Mouse (Mus musculus): ENCODE measurements around the gene Acot11.
A peak's percentile ranks its signal among the peaks of the same experiment; 100 is the strongest.
"Not testable (repeated sequence)": the region's sequence is repeated elsewhere in the genome, so short reads cannot be mapped to it uniquely, and the experiment has no call there.

The Acot11 gene

GRCm38 (mm10) chr4:106776998-106777397 is 27.8 kb downstream of the Acot11 start:
- peak; percentile 71 to 72 for DNase-seq (ENCODE audit: low spot score in 2 of 2)

GRCm38 (mm10) chr4:106775767-106776166 is 29.0 kb downstream of the Acot11 start:
- DNase-seq (ENCODE audit: low spot score in 2 of 2) = not testable (repeated sequence)

GRCm38 (mm10) chr4:106772558-106772957 is 32.2 kb downstream of the Acot11 start:
- DNase-seq (ENCODE audit: low spot score in 2 of 2) = no peak

- DNase-seq (ENCODE audit: low spot score in 2 of 2) = no peak
Observed at GRCm38 (mm10) chr4:106769306-106769705, 35.5 kb downstream of the Acot11 start.

- DNase-seq (ENCODE audit: low spot score in 2 of 2) = no peak
Observed at GRCm38 (mm10) chr4:106764166-106764565, 40.6 kb downstream of the Acot11 start.

GRCm38 (mm10) chr4:106751726-106752125 is 53.1 kb downstream of the Acot11 start:
- DNase-seq (ENCODE audit: low spot score in 2 of 2) = no peak

- peak; percentile 67 to 85 for DNase-seq (ENCODE audit: low spot score in 2 of 2)
Observed at GRCm38 (mm10) chr4:106749699-106750098, 55.1 kb downstream of the Acot11 start.

- DNase-seq (ENCODE audit: low spot score in 2 of 2) = no peak
Observed at GRCm38 (mm10) chr4:106747001-106747580, 57.7 kb downstream of the Acot11 start.

GRCm38 (mm10) chr4:106745862-106746261 is 58.9 kb downstream of the Acot11 start:
- DNase-seq (ENCODE audit: low spot score in 2 of 2) = no peak

GRCm38 (mm10) chr4:106737904-106738303 is 66.9 kb downstream of the Acot11 start:
- DNase-seq (ENCODE audit: low spot score in 2 of 2) = no peak

GRCm38 (mm10) chr4:106736884-106737283 is 67.9 kb downstream of the Acot11 start:
- not testable (repeated sequence) for DNase-seq (ENCODE audit: low spot score in 2 of 2)

- DNase-seq (ENCODE audit: low spot score in 2 of 2) = no peak
Observed at GRCm38 (mm10) chr4:106733636-106734035, 71.2 kb downstream of the Acot11 start, which contains the start of gene Fam151a. Gene Fam151a, plus strand, starts transcription at chr4:106733889.

GRCm38 (mm10) chr4:106730814-106731213 is 74.0 kb downstream of the Acot11 start, which contains the start of gene Mroh7:
Gene Mroh7, minus strand, starts transcription at chr4:106730925.
- DNase-seq (ENCODE audit: low spot score in 2 of 2) = no peak

- DNase-seq (ENCODE audit: low spot score in 2 of 2) = no peak
Observed at GRCm38 (mm10) chr4:106720631-106721030, 84.2 kb downstream of the Acot11 start.

- DNase-seq (ENCODE audit: low spot score in 2 of 2) = no peak
Observed at GRCm38 (mm10) chr4:106713622-106714021, 91.2 kb downstream of the Acot11 start.

GRCm38 (mm10) chr4:106708408-106708807 is 96.4 kb downstream of the Acot11 start:
- DNase-seq (ENCODE audit: low spot score in 2 of 2) = peak; percentile 83 to 90

GRCm38 (mm10) chr4:106707957-106708356 is 96.8 kb downstream of the Acot11 start:
- DNase-seq (ENCODE audit: low spot score in 2 of 2) = no peak

GRCm38 (mm10) chr4:106705096-106705665 is 99.6 kb downstream of the Acot11 start:
- peak in 1 of 2 experiments; percentile 24 for DNase-seq (ENCODE audit: low spot score in 2 of 2)

GRCm38 (mm10) chr4:106704416-106704815 is 100.4 kb downstream of the Acot11 start:
- peak; percentile 55 to 72 for DNase-seq (ENCODE audit: low spot score in 2 of 2)

GRCm38 (mm10) chr4:106703956-106704355 is 100.8 kb downstream of the Acot11 start:
- no peak for DNase-seq (ENCODE audit: low spot score in 2 of 2)

GRCm38 (mm10) chr4:106700798-106701197 is 104.0 kb downstream of the Acot11 start:
- peak; percentile 25 to 30 for DNase-seq (ENCODE audit: low spot score in 2 of 2)

- peak; percentile 31 to 35 for DNase-seq (ENCODE audit: low spot score in 2 of 2)
Observed at GRCm38 (mm10) chr4:106699989-106700388, 104.8 kb downstream of the Acot11 start.

Measured in right cerebral cortex, adult 2 months (tissue).